Mouse (Mus musculus) limb, embryonic 15.5 days (tissue): ENCODE results near the gene Pmis2. TPM values are rescaled to one million over a fixed set of nuclear protein-coding genes. Genes with fewer than 3 reads are reported as not detected.

Experiments used
- ATAC-seq: fragments of 200-750 bp; cut with Nextera tagmentation; 2 replicates; pipeline ENCODE4 v1.8.0; 2017; ENCODE audit warnings: low read depth, moderate TSS enrichment; ENCODE audit not compliant: insufficient number of reproducible peaks, low FRiP score, low TSS enrichment
- H3K27ac ChIP-seq: fragments of 300-500 bp; sonication (generic); 2 replicates; pipeline ENCODE4 v1.5.1; 2015; ENCODE audit warnings: moderate library complexity, mild to moderate bottlenecking, inconsistent platforms
- H3K27me3 ChIP-seq: fragments of 300-500 bp; sonication (generic); 2 replicates; pipeline ENCODE4 v1.6.1; 2015; ENCODE audit warnings: inconsistent platforms
- H3K36me3 ChIP-seq: fragments of 300-500 bp; sonication (generic); 2 replicates; pipeline ENCODE4 v1.6.1; 2015; ENCODE audit warnings: inconsistent platforms
- H3K4me1 ChIP-seq: fragments of 300-500 bp; sonication (generic); 2 replicates; pipeline ENCODE4 v1.6.1; 2015; ENCODE audit warnings: inconsistent platforms
- H3K4me2 ChIP-seq: fragments of 300-500 bp; sonication (generic); 2 replicates; pipeline ENCODE4 v1.6.1; 2015; ENCODE audit warnings: mild to moderate bottlenecking, inconsistent platforms
- H3K4me3 ChIP-seq: fragments of 300-500 bp; sonication (generic); 2 replicates; pipeline ENCODE4 v1.5.1; 2015; ENCODE audit warnings: mild to moderate bottlenecking, inconsistent platforms
- H3K9ac ChIP-seq: fragments of 300-500 bp; sonication (generic); 2 replicates; pipeline ENCODE4 v1.6.1; 2015; ENCODE audit warnings: inconsistent platforms
- H3K9me3 ChIP-seq: fragments of 300-500 bp; sonication (generic); 2 replicates; pipeline ENCODE4 v1.6.1; 2016; ENCODE audit warnings: inconsistent platforms
- WGBS: fragments of 180-500 bp; shearing (Covaris S2); methylation state at CpG from one replicate; pipeline ENCODE4 v1.1.7; 2015; 5-methylcytosine and 5-hydroxymethylcytosine counted together
- polyA plus RNA-seq: library from polyadenylated mRNA; unstranded; fragments of >200 nt; fragmentation: Nextera tagmentation; extraction: Ambion mirVana; gene quantifications from 2 replicates; pipeline ENCODE4 v1.2.1, GENCODE M21; 2015

The Pmis2 gene
- polyA plus RNA-seq, 1 experiment from 2014 or later, result not detected

GRCm38 (mm10) chr7:30678263-30678975, 7.0 kb upstream of the Pmis2 start:
- H3K9me3 ChIP-seq, result no peaks in the 10 kb centered on the region
- H3K36me3 ChIP-seq, result no peaks in the 10 kb centered on the region
- WGBS, result 61% methylated on average over 5 of the region's 5 CpGs
- H3K27me3 ChIP-seq, result no peaks in the 10 kb centered on the region
- H3K27ac ChIP-seq, result no peak overlapping the region
- H3K9ac ChIP-seq, result no peak overlapping the region
- H3K4me1 ChIP-seq, result no peaks in the 10 kb centered on the region
- no peak for ATAC-seq
- H3K4me2 ChIP-seq, result no peak overlapping the region
- H3K4me3 ChIP-seq, result no peak overlapping the region

GRCm38 (mm10) chr7:30669229-30669628, 2.2 kb downstream of the Pmis2 start:
- Histone ChIP-seq H3K4me3 (no peak overlapping the region), H3K4me2 (no peak overlapping the region), H3K4me1 (peaks cover 8% of the 10 kb centered on the region; the same call in 1 of the 2 replicates), H3K27me3 (no peaks in the 10 kb centered on the region), H3K36me3 (no peaks in the 10 kb centered on the region), H3K9ac (no peak overlapping the region), H3K9me3 (no peaks in the 10 kb centered on the region), H3K27ac (no peak overlapping the region)
- 30% methylated on average over 3 of the region's 3 CpGs for WGBS
- ATAC-seq, result no peak

- ATAC-seq, result no peak
- Histone ChIP-seq H3K27me3 (no peaks in the 10 kb centered on the region), H3K4me3 (peak overlapping the region; percentile 71), H3K27ac (peak overlapping the region; percentile 33; the same call in 1 of the 2 replicates), H3K4me2 (peak overlapping the region; percentile 84), H3K36me3 (peaks cover 15% of the 10 kb centered on the region), H3K9ac (peak overlapping the region; percentile 73; the same call in 1 of the 2 replicates), H3K9me3 (no peaks in the 10 kb centered on the region), H3K4me1 (peaks cover 9% of the 10 kb centered on the region; the same call in 1 of the 2 replicates)
- 3% methylated on average over 11 of the region's 11 CpGs for WGBS
Measured at GRCm38 (mm10) chr7:30665321-30665720, 6.1 kb downstream of the Pmis2 start.

GRCm38 (mm10) chr7:30664529-30665200, 6.7 kb downstream of the Pmis2 start, which contains the start of gene Haus5:
TSS of gene Haus5 (minus strand) at chr7:30664994.
- H3K9me3 ChIP-seq, result no peaks in the 10 kb centered on the region
- H3K27me3 ChIP-seq, result no peaks in the 10 kb centered on the region
- peak; percentile 85 for ATAC-seq
- peak within 1 kb of the TSS; percentile 84 for H3K4me2 ChIP-seq
- peak within 1 kb of the TSS; percentile 73 for H3K9ac ChIP-seq
- H3K36me3 ChIP-seq, result peaks cover 22% of the 10 kb centered on the region
- H3K27ac ChIP-seq, result peak within 1 kb of the TSS; percentile 70
- peaks cover 9% of the 10 kb centered on the region; the same call in 1 of the 2 replicates for H3K4me1 ChIP-seq
- peak within 1 kb of the TSS; percentile 71 for H3K4me3 ChIP-seq
- WGBS, result under 1% methylated on average over 34 of the region's 34 CpGs

DNA sequence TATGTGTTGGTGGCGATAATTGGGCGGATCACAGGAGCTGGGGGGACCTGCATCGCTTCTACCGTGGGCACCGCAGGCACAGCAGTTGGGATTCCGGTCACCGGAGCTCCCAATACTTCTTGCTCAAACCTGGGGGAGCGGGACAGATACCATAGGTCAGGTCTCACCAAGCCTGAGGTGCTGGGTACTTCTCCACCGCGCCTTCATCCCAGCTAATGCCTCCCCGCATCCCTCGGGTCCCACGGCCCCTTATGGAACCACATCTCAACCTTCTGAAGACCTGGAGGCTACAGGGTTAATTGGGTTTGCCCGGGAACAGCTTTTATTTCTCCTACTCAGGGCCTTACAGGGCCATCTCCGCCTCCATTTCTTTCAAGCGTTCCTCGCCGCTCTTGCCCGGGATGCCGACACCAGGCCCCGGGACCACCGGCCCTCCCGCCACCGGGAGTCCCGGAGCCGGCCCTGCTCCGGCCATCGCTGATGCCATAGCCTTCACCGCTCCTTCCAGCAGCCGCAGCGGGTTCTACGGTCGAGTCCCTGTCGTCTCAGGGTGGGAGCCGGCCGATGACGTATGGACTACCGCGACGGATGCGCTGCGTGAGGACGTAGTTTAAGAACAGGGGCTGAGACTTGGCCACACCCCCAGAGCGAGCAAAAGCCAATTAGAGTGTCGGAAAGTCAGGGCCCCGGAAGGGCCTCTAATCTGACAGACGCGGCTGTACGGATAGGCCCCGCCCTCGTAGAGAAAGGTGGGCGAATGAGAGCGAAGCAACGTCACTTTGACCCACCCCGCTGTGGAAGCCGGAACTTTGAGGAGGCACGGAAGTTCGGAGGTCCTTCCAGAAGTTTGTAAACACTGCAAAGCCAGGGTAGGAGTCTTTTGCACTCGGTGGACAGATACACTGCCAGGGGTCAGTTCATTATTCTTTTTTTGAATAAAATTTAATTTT, 21.5 kb downstream of the Pmis2 start, which contains the start of gene Rbm42:
Gene Rbm42, minus strand, starts transcription at position 727 of the 950 bp plus-strand sequence.
- Histone ChIP-seq H3K4me2 (peak within 1 kb of the TSS; percentile 90), H3K27ac (peak within 1 kb of the TSS; percentile 58; the same call in 1 of the 2 replicates), H3K9me3 (no peaks in the 10 kb centered on the region), H3K4me3 (peak within 1 kb of the TSS; percentile 89), H3K9ac (peak within 1 kb of the TSS; percentile 95), H3K27me3 (no peaks in the 10 kb centered on the region), H3K4me1 (peaks cover 14% of the 10 kb centered on the region), H3K36me3 (peaks cover 59% of the 10 kb centered on the region)
- WGBS, result 2% methylated on average over 59 of the region's 59 CpGs
- ATAC-seq, result peak; percentile 98

- H3K36me3 ChIP-seq, result peaks cover 43% of the 10 kb centered on the region
- no peak overlapping the region for H3K4me3 ChIP-seq
- peaks cover 26% of the 10 kb centered on the region for H3K27me3 ChIP-seq
- H3K9ac ChIP-seq, result no peak overlapping the region
- H3K27ac ChIP-seq, result no peak overlapping the region
- WGBS, result 19% methylated on average over 4 of the region's 4 CpGs
- H3K9me3 ChIP-seq, result no peaks in the 10 kb centered on the region
- peaks cover 10% of the 10 kb centered on the region for H3K4me1 ChIP-seq
- H3K4me2 ChIP-seq, result no peak overlapping the region
- no peak for ATAC-seq
Measured at GRCm38 (mm10) chr7:30639083-30639482, 32.3 kb downstream of the Pmis2 start.

DNA sequence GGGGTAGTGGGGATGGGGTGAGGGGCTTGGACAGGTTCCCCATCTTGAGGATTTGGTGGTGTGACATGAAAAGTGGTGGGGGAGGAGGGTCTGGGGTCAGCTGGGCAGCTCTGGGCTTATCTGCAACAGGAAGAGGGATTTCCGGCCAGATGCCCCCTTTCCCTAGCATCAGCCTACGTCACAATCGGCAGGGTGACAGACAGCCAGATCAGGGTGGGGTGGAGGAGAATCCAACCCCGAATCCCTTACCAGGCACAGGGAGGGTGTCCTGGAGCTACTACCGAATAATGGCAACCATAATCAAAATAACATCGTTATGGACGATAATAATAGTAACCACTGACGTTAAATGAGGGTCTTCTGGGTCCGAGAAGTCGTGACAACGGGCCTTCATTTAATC, 35.0 kb downstream of the Pmis2 start:
- Histone ChIP-seq H3K9me3 (no peaks in the 10 kb centered on the region), H3K36me3 (peaks cover 16% of the 10 kb centered on the region), H3K27me3 (peaks cover 46% of the 10 kb centered on the region), H3K27ac (no peak overlapping the region), H3K4me2 (no peak overlapping the region), H3K9ac (no peak overlapping the region), H3K4me1 (peaks cover 16% of the 10 kb centered on the region), H3K4me3 (no peak overlapping the region)
- ATAC-seq, result no peak
- WGBS, result 17% methylated on average over 11 of the region's 11 CpGs

DNA sequence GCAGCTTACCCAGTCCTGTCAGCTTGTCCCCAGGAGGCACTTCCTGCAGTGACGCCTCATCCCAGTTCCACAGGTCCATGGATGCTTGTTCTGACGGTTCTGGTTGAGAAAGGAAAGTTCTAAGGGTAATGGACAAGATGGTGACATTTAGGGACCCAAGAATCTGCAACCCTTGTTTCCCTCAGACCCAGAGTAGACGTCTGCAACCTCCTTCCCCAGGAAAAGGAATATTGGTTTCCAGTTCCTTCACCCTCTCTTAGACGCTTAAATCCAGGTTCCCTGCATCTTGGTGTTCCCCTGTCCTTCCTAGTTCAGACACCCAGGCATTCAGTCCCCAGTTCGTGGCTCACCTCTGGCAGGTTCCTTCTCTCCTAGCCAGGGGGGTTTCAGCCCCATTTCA, 35.7 kb downstream of the Pmis2 start, which contains the start of gene Etv2:
Gene Etv2, minus strand, starts transcription at position 101 of the 400 bp plus-strand sequence.
- Histone ChIP-seq H3K27me3 (peaks cover 51% of the 10 kb centered on the region), H3K9me3 (no peaks in the 10 kb centered on the region), H3K4me2 (peak within 1 kb of the TSS; percentile 33), H3K27ac (no peak within 1 kb of the TSS), H3K36me3 (peaks cover 9% of the 10 kb centered on the region), H3K9ac (no peak within 1 kb of the TSS), H3K4me1 (peaks cover 16% of the 10 kb centered on the region), H3K4me3 (peak within 1 kb of the TSS; percentile 18)
- 8% methylated on average over 5 of the region's 5 CpGs for WGBS
- no peak for ATAC-seq

DNA sequence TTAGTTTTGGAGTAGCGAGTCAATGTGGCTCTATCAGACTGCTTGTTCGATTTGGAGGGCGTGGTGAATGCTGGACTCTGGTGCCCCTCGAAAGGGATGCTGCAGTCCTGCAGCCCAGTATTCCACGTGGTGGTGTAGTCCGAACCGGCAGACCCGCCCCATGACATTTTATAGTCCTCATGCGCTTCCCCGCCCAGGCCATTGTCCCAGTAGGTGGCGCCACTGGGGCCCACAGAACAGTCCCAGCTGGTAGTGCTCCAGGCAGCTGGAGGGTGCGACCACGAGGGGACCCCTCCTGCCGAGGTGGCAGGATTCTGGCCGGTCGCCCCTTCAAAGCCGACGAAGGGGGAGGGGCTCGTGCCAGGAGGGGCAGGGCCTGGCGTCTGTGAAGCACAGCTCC, 36.8 kb downstream of the Pmis2 start:
- no peaks in the 10 kb centered on the region for H3K9me3 ChIP-seq
- H3K27me3 ChIP-seq, result peaks cover 58% of the 10 kb centered on the region
- under 1% methylated on average over 20 of the region's 20 CpGs for WGBS
- H3K27ac ChIP-seq, result no peak overlapping the region
- H3K4me3 ChIP-seq, result peak overlapping the region; percentile 18
- no peak overlapping the region for H3K9ac ChIP-seq
- peaks cover 16% of the 10 kb centered on the region for H3K4me1 ChIP-seq
- H3K4me2 ChIP-seq, result peak overlapping the region; percentile 33
- H3K36me3 ChIP-seq, result no peaks in the 10 kb centered on the region
- ATAC-seq, result no peak

DNA sequence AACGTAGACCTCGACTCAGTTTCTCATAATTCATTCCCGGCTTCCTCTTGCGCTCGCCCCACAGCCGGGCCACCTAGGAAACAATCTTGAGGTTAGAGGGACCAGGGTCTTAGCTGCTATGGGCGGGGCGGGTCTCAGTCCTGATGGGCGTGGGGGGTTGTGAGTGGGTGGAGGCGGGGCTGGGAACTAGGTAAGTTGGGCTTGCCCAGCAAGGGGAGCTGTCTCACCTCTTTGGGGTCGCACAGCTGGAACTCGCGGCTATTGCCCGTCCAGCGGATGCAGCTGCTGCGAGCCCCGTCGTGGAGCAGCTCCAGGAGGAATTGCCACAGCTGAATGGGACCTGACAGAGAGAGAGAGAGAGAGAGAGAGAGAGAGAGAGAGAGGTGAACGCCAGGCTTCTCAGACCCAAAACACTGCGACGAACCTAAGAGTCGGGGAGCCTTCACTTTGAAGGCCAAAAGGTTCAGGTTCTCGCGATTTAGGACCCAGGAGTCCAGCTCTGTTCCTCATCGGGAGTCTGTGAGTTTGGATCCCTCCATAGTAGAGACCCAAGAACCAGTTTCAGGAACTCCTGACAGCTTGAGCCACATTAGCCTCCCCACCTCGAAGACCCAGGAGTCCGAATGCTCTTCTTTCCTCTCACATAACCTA, 37.5 kb downstream of the Pmis2 start:
- Histone ChIP-seq H3K9me3 (no peaks in the 10 kb centered on the region), H3K4me2 (peak overlapping the region; percentile 14; the same call in 1 of the 2 replicates), H3K27ac (no peak overlapping the region), H3K36me3 (no peaks in the 10 kb centered on the region), H3K4me1 (peaks cover 16% of the 10 kb centered on the region), H3K9ac (no peak overlapping the region), H3K27me3 (peaks cover 65% of the 10 kb centered on the region), H3K4me3 (peak overlapping the region; percentile 18; the same call in 1 of the 2 replicates)
- ATAC-seq, result no peak
- 4% methylated on average over 27 of the region's 27 CpGs for WGBS

DNA sequence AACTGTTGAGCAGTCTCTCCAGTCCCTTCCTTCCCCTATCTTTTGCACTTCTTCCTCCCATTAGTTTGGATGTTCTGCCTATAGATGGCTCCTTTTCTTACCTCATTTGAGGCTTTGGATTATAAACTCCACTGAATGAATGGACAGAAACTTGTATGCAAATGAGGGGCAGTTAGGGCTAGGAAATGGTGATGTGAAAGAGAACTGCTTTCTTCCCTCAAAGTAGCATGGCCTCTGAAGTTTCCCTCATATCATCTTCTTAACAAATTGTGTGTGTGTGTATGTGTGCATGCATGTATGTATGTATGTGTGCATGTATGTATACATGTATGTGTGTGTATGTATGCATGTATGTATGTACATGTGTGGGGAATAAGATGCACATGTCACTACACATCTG, 42.4 kb downstream of the Pmis2 start:
- peaks cover 17% of the 10 kb centered on the region for H3K4me1 ChIP-seq
- no peak overlapping the region for H3K9ac ChIP-seq
- H3K27ac ChIP-seq, result no peak overlapping the region
- ATAC-seq, result no peak
- H3K36me3 ChIP-seq, result peaks cover 4% of the 10 kb centered on the region; the same call in 1 of the 2 replicates
- no peak overlapping the region for H3K4me3 ChIP-seq
- H3K27me3 ChIP-seq, result peaks cover 39% of the 10 kb centered on the region
- H3K4me2 ChIP-seq, result no peak overlapping the region
- H3K9me3 ChIP-seq, result no peaks in the 10 kb centered on the region
